Mouse (Mus musculus) embryonic facial prominence, embryonic 14.5 days (tissue): ENCODE measurements around the gene Gm10639. TPM values are rescaled to one million over a fixed set of nuclear protein-coding genes. Genes with fewer than 3 reads are reported as not detected.
"Not testable (repeated sequence)": the region's sequence is repeated elsewhere in the genome, so short reads cannot be mapped to it uniquely, and the experiment has no call there.

ENCODE experiments used
- ATAC-seq: fragments of 200-750 bp; cut with Nextera tagmentation; 2 replicates; pipeline ENCODE4 v1.8.0; 2017; ENCODE audit warnings: low read depth, moderate number of reproducible peaks, moderate TSS enrichment
- DNase-seq: peaks from one replicate; pipeline ENCODE4 v3.0.0-alpha.2; 2015; ENCODE audit warnings: low spot score
- H3K27ac ChIP-seq: fragments of 300-500 bp; sonication (generic); replicated peaks from 2 replicates; pipeline ENCODE4 v1.5.1; 2014; ENCODE audit warnings: low read depth, mild to moderate bottlenecking, low read length, moderate library complexity
- H3K27me3 ChIP-seq: fragments of 300-500 bp; sonication (generic); replicated peaks from 2 replicates; pipeline ENCODE4 v1.6.1; 2014; ENCODE audit warnings: low read length; ENCODE audit not compliant: control insufficient read depth, insufficient read depth
- H3K36me3 ChIP-seq: fragments of 300-500 bp; sonication (generic); 2 replicates; pipeline ENCODE4 v1.6.1; 2014; ENCODE audit warnings: low read length, mixed read lengths; ENCODE audit not compliant: control insufficient read depth, insufficient read depth
- H3K4me1 ChIP-seq: fragments of 300-500 bp; sonication (generic); 2 replicates; pipeline ENCODE4 v1.6.1; 2014; ENCODE audit warnings: antibody characterized with exemption, low read length; ENCODE audit not compliant: control insufficient read depth, insufficient read depth
- H3K4me2 ChIP-seq: fragments of 300-500 bp; sonication (generic); 2 replicates; pipeline ENCODE4 v1.6.1; 2014; ENCODE audit warnings: low read depth, mild to moderate bottlenecking, low read length, moderate library complexity, mixed read lengths
- H3K4me3 ChIP-seq: fragments of 300-500 bp; sonication (generic); 2 replicates; pipeline ENCODE4 v1.5.1; 2014; ENCODE audit warnings: low read depth, mild to moderate bottlenecking, low read length
- H3K9ac ChIP-seq: fragments of 300-500 bp; sonication (generic); 2 replicates; pipeline ENCODE4 v1.6.1; 2014; ENCODE audit warnings: low read depth, mild to moderate bottlenecking, low read length, moderate library complexity, mixed read lengths
- H3K9me3 ChIP-seq: fragments of 300-500 bp; sonication (generic); 2 replicates; pipeline ENCODE4 v1.6.1; 2016; ENCODE audit warnings: low read length; ENCODE audit not compliant: control insufficient read depth
- WGBS: fragments of 180-500 bp; shearing (Covaris S2); extraction: QIAGEN DNeasy Blood & Tissue Kit; methylation state at CpG from one replicate; pipeline ENCODE4 v1.1.7; 2014; 5-methylcytosine and 5-hydroxymethylcytosine counted together
- polyA plus RNA-seq: library from polyadenylated mRNA; unstranded; fragments of >200 nt; fragmentation: Nextera tagmentation; extraction: Ambion mirVana; gene quantifications from 2 replicates; pipeline ENCODE4 v1.2.1, GENCODE M21; 2014

Gene Gm10639
- polyA plus RNA-seq, 1 experiment from 2014 or later, result not detected

- not testable (repeated sequence) for H3K27me3 ChIP-seq
- WGBS, result 54% methylated on average over 1 of the region's 1 CpGs
These were observed 4.0 kb downstream of the Gm10639 start for GRCm38 (mm10) chr9:78293683-78294082.

DNA sequence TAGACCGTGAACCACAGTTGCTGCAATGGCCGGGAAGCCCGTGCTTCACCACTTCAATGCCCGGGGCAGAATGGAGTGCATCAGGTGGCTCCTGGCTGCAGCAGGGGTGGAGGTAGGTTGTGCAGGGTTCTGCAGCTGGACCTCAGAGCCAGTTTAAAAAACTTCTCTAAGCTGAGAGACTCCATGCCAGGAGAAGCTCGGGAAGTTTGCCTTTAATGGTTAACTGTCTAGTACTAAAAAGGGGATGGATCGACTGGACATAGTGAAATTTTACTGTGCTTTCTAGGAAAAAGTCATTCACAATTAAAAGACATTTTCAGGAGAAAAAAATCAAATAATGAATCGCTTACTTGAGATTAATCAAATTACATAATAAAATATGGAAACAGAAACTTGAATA is 5.1 kb downstream of the Gm10639 start:
- H3K9ac ChIP-seq, H3K4me3 ChIP-seq, H3K27me3 ChIP-seq, H3K9me3 ChIP-seq, H3K36me3 ChIP-seq, H3K4me1 ChIP-seq, H3K27ac ChIP-seq, DNase-seq, ATAC-seq, H3K4me2 ChIP-seq: not testable (repeated sequence)
- 71% methylated on average over 4 of the region's 7 CpGs for WGBS

More at GRCm38 (mm10) chr9:78293683-78294082, 4.0 kb downstream of the Gm10639 start:
- H3K9me3 ChIP-seq, ATAC-seq, H3K9ac ChIP-seq, H3K4me1 ChIP-seq, H3K27ac ChIP-seq, H3K4me3 ChIP-seq, H3K4me2 ChIP-seq, DNase-seq, H3K36me3 ChIP-seq: not testable (repeated sequence)

DNA sequence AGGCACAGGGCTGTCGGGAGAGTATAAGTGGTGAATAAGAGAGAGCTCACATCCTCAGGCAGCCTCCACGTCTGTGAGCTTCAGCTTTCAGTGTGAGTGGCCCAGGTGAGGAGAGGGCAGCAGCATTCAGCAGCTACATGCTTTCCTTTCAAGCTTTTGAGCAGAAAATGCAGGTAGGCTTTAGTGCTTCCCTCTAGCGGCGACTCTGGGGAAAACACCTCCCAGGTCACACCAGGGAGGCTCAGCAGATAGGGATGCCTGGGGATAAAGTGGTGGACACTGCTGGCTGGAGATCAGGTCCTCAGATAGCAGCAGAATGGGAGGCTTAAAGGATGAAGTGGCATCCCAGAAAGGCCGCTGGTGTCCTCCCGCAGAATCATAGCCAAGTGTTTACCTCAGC is 6.4 kb downstream of the Gm10639 start:
- not testable (repeated sequence) for H3K27ac ChIP-seq, H3K4me3 ChIP-seq, H3K36me3 ChIP-seq, ATAC-seq, H3K27me3 ChIP-seq, H3K9ac ChIP-seq, H3K9me3 ChIP-seq, H3K4me2 ChIP-seq, H3K4me1 ChIP-seq
- WGBS, result 11% methylated on average over 6 of the region's 6 CpGs
- peak; percentile 11 for DNase-seq

DNA sequence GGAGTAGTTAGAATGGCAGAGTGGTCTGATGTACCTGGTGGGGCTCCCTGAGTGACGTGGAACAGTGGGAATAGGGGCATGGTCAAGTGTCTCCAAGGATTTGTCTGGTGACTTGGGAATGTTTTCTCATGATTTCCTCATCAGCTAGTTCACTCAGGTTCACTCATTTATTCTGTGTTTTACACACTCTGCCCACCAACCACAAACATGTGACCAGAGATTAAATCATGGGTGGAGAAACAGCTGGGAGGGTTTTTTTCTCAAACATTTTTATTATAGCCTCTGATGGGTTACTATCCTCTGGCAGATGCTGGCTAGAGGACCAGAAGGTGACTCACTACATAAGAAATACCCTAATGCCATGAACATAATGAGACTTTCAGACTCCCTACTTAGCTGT is 8.5 kb downstream of the Gm10639 start:
- 89% methylated on average over 1 of the region's 1 CpGs for WGBS
- Histone ChIP-seq H3K4me1 (no peaks in the 10 kb centered on the region), H3K4me3 (no peak overlapping the region), H3K27me3 (no peaks in the 10 kb centered on the region), H3K9me3 (no peaks in the 10 kb centered on the region), H3K36me3 (no peaks in the 10 kb centered on the region), H3K9ac (no peak overlapping the region), H3K4me2 (no peak overlapping the region), H3K27ac (no peak overlapping the region)
- ATAC-seq, result no peak
- no peak for DNase-seq

DNA sequence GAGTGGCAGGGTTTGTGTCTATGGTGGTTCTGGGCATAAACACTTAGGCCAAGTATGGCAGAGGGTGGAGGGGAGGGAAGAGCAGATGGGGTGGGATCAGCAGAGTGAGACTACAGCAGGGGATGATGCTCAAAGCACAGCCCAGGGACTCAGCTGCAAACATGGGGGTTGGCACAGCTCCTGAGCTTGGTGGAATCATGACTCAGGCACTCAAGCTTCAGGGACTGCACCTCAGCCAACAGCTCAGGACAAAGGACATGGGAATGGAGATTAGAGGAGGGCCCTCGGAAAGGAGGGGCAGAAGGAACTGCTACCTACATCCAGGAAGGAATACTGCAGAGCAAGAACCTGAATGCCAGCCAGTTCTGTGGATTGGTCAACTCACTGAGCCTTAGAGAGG is 9.4 kb downstream of the Gm10639 start:
- H3K4me1 ChIP-seq, H3K27me3 ChIP-seq, H3K4me2 ChIP-seq, H3K36me3 ChIP-seq, ATAC-seq, H3K4me3 ChIP-seq, DNase-seq, H3K27ac ChIP-seq, H3K9me3 ChIP-seq, H3K9ac ChIP-seq: not testable (repeated sequence)
- 82% methylated on average over 1 of the region's 1 CpGs for WGBS

DNA sequence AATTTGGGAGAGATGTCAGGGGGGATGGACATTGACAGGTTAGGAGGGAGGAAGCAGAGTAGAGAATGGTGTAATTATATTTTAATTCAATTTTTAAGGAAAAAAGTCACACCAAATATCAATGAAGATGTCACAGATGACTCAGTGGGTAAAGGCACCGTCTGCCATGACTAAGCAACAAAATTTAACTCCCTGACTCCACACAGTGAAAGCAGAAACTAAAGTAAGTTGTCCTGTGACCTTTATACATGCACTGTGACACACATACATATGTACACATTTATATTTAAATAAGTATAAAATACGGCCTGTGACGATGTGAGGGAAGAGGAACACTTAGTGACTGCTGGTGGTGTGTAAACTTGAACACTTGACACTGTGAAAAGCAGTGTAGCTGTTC is 18.4 kb downstream of the Gm10639 start:
- H3K9me3 ChIP-seq, H3K27me3 ChIP-seq, H3K9ac ChIP-seq, H3K4me2 ChIP-seq, H3K27ac ChIP-seq, H3K4me1 ChIP-seq, DNase-seq, H3K36me3 ChIP-seq, H3K4me3 ChIP-seq, ATAC-seq: not testable (repeated sequence)
- WGBS, result 67% methylated on average over 3 of the region's 3 CpGs

GRCm38 (mm10) chr9:78314696-78315095 is 25.0 kb downstream of the Gm10639 start, which contains the start of gene Omt2a:
Gene Omt2a (minus strand): TSS chr9:78314796.
- Histone ChIP-seq H3K9me3 (no peaks in the 10 kb centered on the region), H3K9ac (no peak within 1 kb of the TSS), H3K27ac (no peak within 1 kb of the TSS), H3K4me1 (no peaks in the 10 kb centered on the region), H3K4me3 (no peak within 1 kb of the TSS), H3K27me3 (no peaks in the 10 kb centered on the region), H3K36me3 (no peaks in the 10 kb centered on the region), H3K4me2 (no peak within 1 kb of the TSS)
- ATAC-seq, result no peak
- no peak for DNase-seq
- WGBS, result 80% methylated on average over 2 of the region's 2 CpGs

GRCm38 (mm10) chr9:78319499-78319898 is 29.8 kb downstream of the Gm10639 start:
- ATAC-seq (no peak), DNase-seq (no peak)
- WGBS, result 19% methylated on average over 1 of the region's 1 CpGs

GRCm38 (mm10) chr9:78327289-78327688 is 37.6 kb downstream of the Gm10639 start, which contains the start of gene Omt2b:
Gene Omt2b (plus strand): TSS chr9:78327589.
- H3K4me2 ChIP-seq, H3K36me3 ChIP-seq, H3K27ac ChIP-seq, H3K9me3 ChIP-seq, H3K4me3 ChIP-seq, DNase-seq, H3K9ac ChIP-seq, ATAC-seq, H3K4me1 ChIP-seq, H3K27me3 ChIP-seq: not testable (repeated sequence)
- WGBS, result 64% methylated on average over 1 of the region's 1 CpGs

More at GRCm38 (mm10) chr9:78319499-78319898, 29.8 kb downstream of the Gm10639 start:
- no peak overlapping the region for H3K9ac ChIP-seq
- H3K9me3 ChIP-seq, result no peaks in the 10 kb centered on the region
- H3K27me3 ChIP-seq, result no peaks in the 10 kb centered on the region
- no peak overlapping the region for H3K27ac ChIP-seq
- no peak overlapping the region for H3K4me2 ChIP-seq
- no peaks in the 10 kb centered on the region for H3K4me1 ChIP-seq
- H3K4me3 ChIP-seq, result no peak overlapping the region
- no peaks in the 10 kb centered on the region for H3K36me3 ChIP-seq
